Mouse (Mus musculus) G1E (cell line): Measurements from ENCODE around the gene Hoxa7. TPM values are rescaled to one million over a fixed set of nuclear protein-coding genes. Genes with fewer than 3 reads are reported as not detected.

Source experiments
- ATAC-seq: 2 replicates; pipeline ENCODE4 v1.8.0; 2016; ENCODE audit warnings: mild to moderate bottlenecking; ENCODE audit not compliant: insufficient number of reproducible peaks, poor library complexity, low FRiP score, severe bottlenecking; ENCODE audit errors: extremely low read depth
- DNase-seq: peaks from one replicate; pipeline ENCODE4 v3.0.0; 2012; ENCODE audit warnings: low spot score
- H3K27me3 ChIP-seq: 2 replicates; pipeline ENCODE4 v1.6.1; 2012; ENCODE audit warnings: mild to moderate bottlenecking, low read length, inconsistent platforms; ENCODE audit not compliant: insufficient read depth
- H3K36me3 ChIP-seq: replicated peaks from 2 replicates; pipeline ENCODE3; 2012; ENCODE audit warnings: mild to moderate bottlenecking, inconsistent platforms
- H3K4me1 ChIP-seq: 2 replicates; pipeline ENCODE4 v1.6.1; 2012; ENCODE audit warnings: low read depth, low read length, inconsistent platforms, mixed read lengths; ENCODE audit not compliant: insufficient read depth
- H3K4me3 ChIP-seq: 2 replicates; pipeline ENCODE4 v1.5.1; 2012; ENCODE audit warnings: low read depth, mild to moderate bottlenecking, inconsistent platforms, low read length, moderate library complexity, mixed read lengths
- H3K9me3 ChIP-seq: replicated peaks from 2 replicates; pipeline ENCODE4 v1.6.1; 2012; ENCODE audit warnings: inconsistent platforms
- CTCF ChIP-seq: IDR thresholded peaks from 2 replicates; pipeline ENCODE4 v1.5.1; 2012; ENCODE audit warnings: low read depth, low read length, inconsistent platforms, mixed read lengths
- GATA1 ChIP-seq: IDR thresholded peaks from 2 replicates; pipeline ENCODE4 v1.6.1; 2012; ENCODE audit warnings: borderline replicate concordance, low read length, inconsistent platforms, mixed read lengths
- GATA2 ChIP-seq: IDR thresholded peaks from 2 replicates; pipeline ENCODE4 v1.6.1; 2012; ENCODE audit warnings: low read depth, low read length, inconsistent platforms, borderline replicate concordance
- POLR2AphosphoS5 ChIP-seq: IDR thresholded peaks from 2 replicates; pipeline ENCODE4 v1.6.1; 2012; ENCODE audit warnings: low read depth, low read length, inconsistent platforms; ENCODE audit not compliant: insufficient replicate concordance
- TAL1 ChIP-seq: conservative IDR thresholded peaks from 2 replicates; pipeline ENCODE4 v1.6.1; 2012; ENCODE audit warnings: low read depth, low read length, inconsistent platforms, mixed read lengths
- polyA plus RNA-seq: library from polyadenylated mRNA; stranded (reverse); fragments of >175 nt; gene quantifications from 2 replicates; pipeline ENCODE4 v1.2.3, GENCODE M21; 2012
- total RNA-seq, 2 experiments: library from RNA; stranded (forward) in 1 of 2; stranded (reverse) in 1 of 2; fragments of 200-1000 nt in 1 of 2; fragments of >200 nt in 1 of 2; fragmentation: Nextera tagmentation in 1 of 2; gene quantifications; 2 replicates each; pipeline ENCODE4 v1.2.3; 2014 to 2017

Gene Hoxa7
- total and polyA plus RNA-seq, 3 experiments, result 0.11 to 0.66 TPM; not detected in 1

- no peak for DNase-seq
- peaks cover 28% of the 10 kb centered on the region for H3K27me3 ChIP-seq
Observed at GRCm38 (mm10) chr6:52261751-52262462, 40.3 kb upstream of the Hoxa7 start.

GRCm38 (mm10) chr6:52260654-52261575 lies 39.3 kb upstream of the Hoxa7 start, which contains the start of gene Hoxa13:
Gene Hoxa13, minus strand, starts transcription at chr6:52260880.
- Histone ChIP-seq H3K27me3 (peaks cover 23% of the 10 kb centered on the region), H3K9me3 (peaks cover 12% of the 10 kb centered on the region), H3K4me3 (no peak within 1 kb of the TSS), H3K4me1 (no peaks in the 10 kb centered on the region), H3K36me3 (no peaks in the 10 kb centered on the region)
- ATAC-seq, result no peak
- no peak for DNase-seq
- TF ChIP-seq GATA2 (no peak), CTCF (no peak), POLR2AphosphoS5 (no peak), TAL1 (no peak), GATA1 (no peak)

More at GRCm38 (mm10) chr6:52261751-52262462, 40.3 kb upstream of the Hoxa7 start:
- Histone ChIP-seq H3K4me1 (no peaks in the 10 kb centered on the region), H3K9me3 (peaks cover 12% of the 10 kb centered on the region), H3K36me3 (no peaks in the 10 kb centered on the region), H3K4me3 (no peak overlapping the region)
- TF ChIP-seq POLR2AphosphoS5 (no peak), GATA1 (no peak), CTCF (no peak), GATA2 (no peak), TAL1 (no peak)
- ATAC-seq, result no peak

GRCm38 (mm10) chr6:52259811-52260261 lies 38.2 kb upstream of the Hoxa7 start:
- H3K4me1 ChIP-seq, result no peaks in the 10 kb centered on the region
- peaks cover 13% of the 10 kb centered on the region for H3K27me3 ChIP-seq
- ATAC-seq, result no peak
- H3K4me3 ChIP-seq, result no peak overlapping the region
- peaks cover 12% of the 10 kb centered on the region for H3K9me3 ChIP-seq
- TF ChIP-seq POLR2AphosphoS5 (no peak), TAL1 (no peak), CTCF (no peak), GATA1 (no peak), GATA2 (no peak)
- H3K36me3 ChIP-seq, result no peaks in the 10 kb centered on the region
- DNase-seq, result no peak

GRCm38 (mm10) chr6:52259081-52259790 lies 37.6 kb upstream of the Hoxa7 start:
- Histone ChIP-seq H3K27me3 (peaks cover 13% of the 10 kb centered on the region), H3K36me3 (no peaks in the 10 kb centered on the region), H3K9me3 (peaks cover 12% of the 10 kb centered on the region), H3K4me3 (no peak overlapping the region), H3K4me1 (no peaks in the 10 kb centered on the region)
- no peak for TF ChIP-seq POLR2AphosphoS5
- TF ChIP-seq GATA2, result no peak
- no peak for TF ChIP-seq GATA1
- TF ChIP-seq TAL1, result no peak
- no peak for TF ChIP-seq CTCF
- ATAC-seq (no peak), DNase-seq (no peak)

GRCm38 (mm10) chr6:52256956-52257355 lies 35.3 kb upstream of the Hoxa7 start:
- Histone ChIP-seq H3K4me3 (no peak overlapping the region), H3K27me3 (peaks cover 14% of the 10 kb centered on the region; the same call in 1 of the 2 replicates), H3K4me1 (no peaks in the 10 kb centered on the region), H3K36me3 (no peaks in the 10 kb centered on the region), H3K9me3 (peaks cover 12% of the 10 kb centered on the region)
- DNase-seq (no peak), ATAC-seq (no peak)
- no peak for TF ChIP-seq GATA2
- no peak for TF ChIP-seq GATA1
- TF ChIP-seq CTCF, result no peak
- no peak for TF ChIP-seq POLR2AphosphoS5
- no peak for TF ChIP-seq TAL1
